ENCODE assay signal across 1 mouse cellular context in the genomic region with DNA sequence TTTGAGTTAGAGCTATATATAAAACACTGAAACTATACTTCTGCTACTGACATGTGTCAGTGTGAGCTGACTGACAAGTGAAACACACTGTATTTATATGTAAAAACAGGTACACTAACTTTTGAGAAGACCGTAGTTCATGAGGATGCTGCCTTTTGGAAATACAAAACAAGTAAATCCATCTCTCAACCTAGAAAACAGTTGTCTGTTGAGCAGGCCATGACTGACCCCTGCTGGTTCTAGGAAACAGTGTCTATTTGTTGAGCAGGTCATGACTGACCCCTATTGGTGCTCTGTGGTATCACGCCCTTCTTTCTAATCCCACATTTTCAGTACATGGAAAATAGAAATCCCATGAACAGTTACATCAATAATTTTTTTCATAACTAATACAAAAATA.
A peak's percentile ranks its signal among the peaks of the same experiment; 100 is the strongest.
TF ChIP-seq lines count a peak whose summit lies in the region.

No protein-coding gene starts in this region.

TF ChIP-seq in CH12.LX, 34 proteins besides CTCF, POLR2A, EP300 and RAD21 (continued from another document):
- TF ChIP-seq ZC3H11A (IDR thresholded peaks at IDR 0.05; ENCODE audit: low read depth, low read length) (peak; percentile 90), MAFK (IDR thresholded peaks at IDR 0.05; ENCODE audit: insufficient replicate concordance, low read length) (0 out of 2 replicates have a peak, but pooled peaks have one; percentile 26), HCFC1 (IDR thresholded peaks at IDR 0.05; ENCODE audit: low read depth, low read length) (no peak), ZNF384 (IDR thresholded peaks at IDR 0.05; ENCODE audit: low read depth, low read length) (peak; percentile 84), UBTF (IDR thresholded peaks at IDR 0.05; ENCODE audit: low read depth, low read length) (no peak), E2F4 (IDR thresholded peaks at IDR 0.05; ENCODE audit: insufficient replicate concordance, low read depth, low read length) (peak; percentile 37; the same call in 1 of the 2 replicates), NELFE (IDR thresholded peaks at IDR 0.05; ENCODE audit: low read depth, low read length) (peak; percentile 78; the same call in 1 of the 2 replicates), TCF12 (IDR thresholded peaks at IDR 0.05; ENCODE audit: low read depth, low read length) (0 out of 2 replicates have a peak, but pooled peaks have one; percentile 20), MEF2A (IDR thresholded peaks at IDR 0.05; ENCODE audit: borderline replicate concordance, low read depth, low read length) (peak; percentile 48; the same call in 1 of the 2 replicates), ZKSCAN1 (IDR thresholded peaks at IDR 0.05; ENCODE audit: borderline replicate concordance, low read depth, low read length) (no peak), MAZ (IDR thresholded peaks at IDR 0.05; ENCODE audit: low read depth, low read length) (no peak), BHLHE40 (IDR thresholded peaks at IDR 0.05; ENCODE audit: low read depth, low read length) (peak; percentile 13; the same call in 1 of the 2 replicates), RCOR1 (conservative IDR thresholded peaks at IDR 0.05; ENCODE audit: low read depth, low read length) (0 out of 2 replicates have a peak, but pooled peaks have one; percentile 67), TBP (conservative IDR thresholded peaks at IDR 0.05; ENCODE audit: low read depth, low read length) (no peak), JUND (conservative IDR thresholded peaks at IDR 0.05; ENCODE audit: low read depth, low read length) (peak; percentile 42; the same call in 1 of the 2 replicates)
TF ChIP-seq in CH12.LX: peak in this region for 16.
